Mouse (Mus musculus) kidney, embryonic 14.5 days (tissue): ENCODE measurements around the gene Pax2. TPM values are rescaled to one million over a fixed set of nuclear protein-coding genes. Genes with fewer than 3 reads are reported as not detected.

Experiments used
- microRNA-seq: library from miRNA; unstranded; fragments of <30 nt; microRNA quantifications from one replicate; pipeline ENCODE4, GENCODE M21; 2016
- polyA plus RNA-seq: library from polyadenylated mRNA; unstranded; fragments of >200 nt; fragmentation: Nextera tagmentation; extraction: Ambion mirVana; gene quantifications from 2 replicates; pipeline ENCODE4 v1.2.1, GENCODE M21; 2014

Gene Pax2
- polyA plus RNA-seq, 1 experiment from 2014 or later, result 55.9 TPM

Small RNAs within 50 kb of the gene (microRNA-seq; reads per million reads assigned to microRNA genes)
- not detected for gene Mir6405

Other genes starting within 250 kb of the Pax2 start
- 0.76 and 0.87 TPM in 2 replicates for gene Sec31b, start 210.2 kb upstream of the Pax2 start, polyA plus RNA-seq
- gene Gm20538, start 203.2 kb upstream of the Pax2 start, polyA plus RNA-seq, result not detected in 2 replicates
- 579 and 700 TPM in 2 replicates for gene Ndufb8, start 200.6 kb upstream of the Pax2 start, polyA plus RNA-seq
- gene Hif1an, start 193.2 kb upstream of the Pax2 start, polyA plus RNA-seq, result 20.6 and 28.0 TPM in 2 replicates
- gene Slf2, start 175.1 kb downstream of the Pax2 start, polyA plus RNA-seq, result 35.6 and 60.0 TPM in 2 replicates
- 7.0 and 7.2 TPM in 2 replicates for gene Sema4g, start 233.1 kb downstream of the Pax2 start, polyA plus RNA-seq
- gene Twnk, start 249.6 kb downstream of the Pax2 start, polyA plus RNA-seq, result 19.6 and 19.9 TPM in 2 replicates